Mouse (Mus musculus): ENCODE results near the gene Ttc21a.

DNA sequence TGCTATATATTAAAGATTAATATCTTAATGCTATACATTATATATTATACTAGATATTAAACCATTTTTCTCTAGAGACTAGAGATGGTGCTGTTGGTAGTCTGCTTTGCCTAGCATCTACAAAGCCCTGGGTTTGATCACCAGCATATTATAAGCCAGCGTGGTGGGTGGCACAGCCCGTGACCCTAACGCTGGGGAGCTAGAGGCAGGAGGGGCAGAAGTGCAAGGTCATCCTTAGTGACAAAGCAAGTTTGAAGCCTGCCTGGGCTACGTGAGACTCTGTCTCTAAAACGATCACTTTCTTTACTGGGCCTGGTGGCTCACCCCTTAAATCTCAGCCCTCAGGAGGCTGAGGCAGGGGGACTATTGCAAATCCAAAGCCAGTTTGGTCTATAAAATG lies 65.5 kb downstream of the Ttc21a start:
- TF ChIP-seq CTCF (IDR thresholded peaks at IDR 0.05; ENCODE audit: low read depth, low read length) (no peak), TAL1 (conservative IDR thresholded peaks at IDR 0.05; ENCODE audit: low read depth, low read length) (no peak), GATA1 (IDR thresholded peaks at IDR 0.05; ENCODE audit: borderline replicate concordance, low read length) (no peak)

Measured in G1E (cell line).